Mouse (Mus musculus): ENCODE data around the gene Sema4c.
"Not testable (repeated sequence)": the region's sequence is repeated elsewhere in the genome, so short reads cannot be mapped to it uniquely, and the experiment has no call there.

Gene Sema4c

GRCm38 (mm10) chr1:36556553-36557456 is 1.3 kb downstream of the Sema4c start:
- peak; percentile 70 for DNase-seq (ENCODE audit: low read depth, low spot score)

GRCm38 (mm10) chr1:36555798-36556395 is 2.3 kb downstream of the Sema4c start:
- DNase-seq (ENCODE audit: low read depth, low spot score): no peak

- no peak for DNase-seq (ENCODE audit: low read depth, low spot score)
These were observed 3.3 kb downstream of the Sema4c start for GRCm38 (mm10) chr1:36554633-36555399.

GRCm38 (mm10) chr1:36552506-36552905 is 5.6 kb downstream of the Sema4c start:
- no peak for DNase-seq (ENCODE audit: low read depth, low spot score)

GRCm38 (mm10) chr1:36551904-36552303 is 6.2 kb downstream of the Sema4c start:
- no peak for DNase-seq (ENCODE audit: low read depth, low spot score)

GRCm38 (mm10) chr1:36550075-36550863 is 7.9 kb downstream of the Sema4c start:
- DNase-seq (ENCODE audit: low read depth, low spot score): no peak

- DNase-seq (ENCODE audit: low read depth, low spot score): no peak
These were observed 8.7 kb downstream of the Sema4c start for GRCm38 (mm10) chr1:36549491-36549890.

GRCm38 (mm10) chr1:36548771-36549170 is 9.4 kb downstream of the Sema4c start:
- no peak for DNase-seq (ENCODE audit: low read depth, low spot score)

GRCm38 (mm10) chr1:36547981-36548598 is 10.1 kb downstream of the Sema4c start:
- DNase-seq (ENCODE audit: low read depth, low spot score): no peak

GRCm38 (mm10) chr1:36546888-36547471 is 11.2 kb downstream of the Sema4c start, which contains the start of gene Ankrd39:
TSS of gene Ankrd39 (minus strand) at chr1:36547445.
- DNase-seq (ENCODE audit: low read depth, low spot score): peak; percentile 99

GRCm38 (mm10) chr1:36545845-36546600 is 12.1 kb downstream of the Sema4c start:
- DNase-seq (ENCODE audit: low read depth, low spot score): no peak

GRCm38 (mm10) chr1:36545382-36545781 is 12.8 kb downstream of the Sema4c start:
- DNase-seq (ENCODE audit: low read depth, low spot score): no peak

GRCm38 (mm10) chr1:36542925-36543324 is 15.2 kb downstream of the Sema4c start:
- no peak for DNase-seq (ENCODE audit: low read depth, low spot score)

GRCm38 (mm10) chr1:36541844-36542243 is 16.3 kb downstream of the Sema4c start:
- no peak for DNase-seq (ENCODE audit: low read depth, low spot score)

GRCm38 (mm10) chr1:36540807-36541206 is 17.3 kb downstream of the Sema4c start:
- DNase-seq (ENCODE audit: low read depth, low spot score): no peak

GRCm38 (mm10) chr1:36540132-36540531 is 18.0 kb downstream of the Sema4c start:
- no peak for DNase-seq (ENCODE audit: low read depth, low spot score)

GRCm38 (mm10) chr1:36539186-36539585 is 19.0 kb downstream of the Sema4c start, which contains the start of gene Gm42417:
TSS of gene Gm42417 (minus strand) at chr1:36539429.
- DNase-seq (ENCODE audit: low read depth, low spot score): no peak

- DNase-seq (ENCODE audit: low read depth, low spot score): no peak
These were observed 19.4 kb downstream of the Sema4c start for GRCm38 (mm10) chr1:36538727-36539126.

GRCm38 (mm10) chr1:36536783-36537182 is 21.4 kb downstream of the Sema4c start, which contains the start of gene Ankrd23:
TSS of gene Ankrd23 (minus strand) at chr1:36536883.
- DNase-seq (ENCODE audit: low read depth, low spot score): not testable (repeated sequence)

GRCm38 (mm10) chr1:36536397-36536728 is 21.8 kb downstream of the Sema4c start:
- no peak for DNase-seq (ENCODE audit: low read depth, low spot score)
